Mouse (Mus musculus) telencephalon, adult 2 months (tissue): ENCODE measurements at regions not wholly inside any gene's neighbourhood (a gene's known extent, or its start where the extent isn't known, plus 50 kb on each side); places are given as distances from the start of the nearest gene placed in this dataset.
"Not testable (repeated sequence)": the region's sequence is repeated elsewhere in the genome, so short reads cannot be mapped to it uniquely, and the experiment has no call there.

Source experiments
- DNase-seq: peaks from one replicate; pipeline ENCODE4 v3.0.0-alpha.2; 2011; ENCODE audit warnings: low read depth, low spot score

DNA sequence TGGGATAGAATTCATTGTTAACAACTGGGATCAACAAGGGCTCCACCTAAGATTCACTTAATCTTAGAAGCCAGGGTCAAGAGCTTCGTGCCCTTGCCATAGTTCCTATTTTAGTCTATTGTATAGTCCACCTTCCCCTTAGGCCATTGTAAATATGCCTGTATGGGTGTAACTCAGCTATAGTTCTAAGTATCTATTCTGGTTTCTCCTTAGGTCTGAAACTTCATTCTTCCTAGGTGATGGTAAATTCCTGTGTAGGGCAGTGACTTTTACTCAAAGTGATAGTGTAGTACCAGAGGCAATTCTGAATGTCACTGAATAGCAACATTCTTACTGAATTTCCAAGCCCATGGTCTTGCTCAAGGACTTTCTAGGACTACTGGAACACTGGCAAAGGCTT lies 989.4 kb downstream of the Ankrd7 start:
- not testable (repeated sequence) for DNase-seq

GRCm38 (mm10) chr6:19864101-19864500 lies 998.0 kb downstream of the Ankrd7 start:
- DNase-seq: no peak

- no peak for DNase-seq
Observed at GRCm38 (mm10) chr6:19869697-19870096, 1003.6 kb downstream of the Ankrd7 start.

DNA sequence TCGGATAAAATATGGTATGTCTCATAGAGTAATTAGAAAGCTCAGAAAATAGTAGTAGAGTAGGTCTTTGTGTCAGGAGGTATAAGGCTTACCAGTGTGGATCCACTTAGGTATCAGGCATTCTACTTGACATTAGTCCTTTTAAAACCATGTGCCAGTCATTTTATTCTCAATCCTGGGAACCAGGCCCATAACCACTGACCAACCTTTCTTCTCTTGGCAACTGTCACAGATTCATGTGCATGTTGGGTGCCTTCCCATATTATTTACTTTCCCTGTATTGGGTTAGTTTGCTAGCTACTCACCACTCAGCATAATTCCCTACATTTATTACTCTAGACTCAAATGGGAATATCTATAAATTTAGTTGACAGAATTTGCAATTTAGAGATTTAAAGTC lies 1045.1 kb downstream of the Ankrd7 start:
- no peak for DNase-seq

DNA sequence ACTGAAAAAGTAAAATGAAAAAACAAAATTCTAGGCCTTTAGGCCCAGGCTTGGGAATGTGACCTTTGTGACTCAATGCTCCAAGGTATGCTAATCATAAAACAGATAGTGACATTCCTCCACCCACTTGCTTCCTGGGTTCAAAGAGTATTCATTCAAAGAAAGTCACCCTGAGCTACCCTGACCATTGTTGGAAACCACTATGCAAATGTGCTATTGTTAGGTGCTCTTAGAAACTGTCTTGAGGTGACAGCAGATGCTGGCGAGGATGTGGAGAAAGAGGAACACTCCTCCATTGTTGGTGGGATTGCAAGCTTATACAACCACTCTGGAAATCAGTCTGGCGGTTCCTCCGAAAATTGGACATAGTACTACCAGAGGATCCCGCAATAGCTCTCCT lies 1075.7 kb downstream of the Ankrd7 start:
- not testable (repeated sequence) for DNase-seq

- DNase-seq: no peak
Observed at GRCm38 (mm10) chr6:19944334-19944733, 1078.2 kb downstream of the Ankrd7 start.

- no peak for DNase-seq
Observed at GRCm38 (mm10) chr6:19945693-19946092, 1079.6 kb downstream of the Ankrd7 start.

- DNase-seq: no peak
Observed at GRCm38 (mm10) chr6:19975898-19976297, 1109.8 kb downstream of the Ankrd7 start.

- DNase-seq: no peak
Observed at GRCm38 (mm10) chr6:19991829-19992228, 1125.7 kb downstream of the Ankrd7 start.

DNA sequence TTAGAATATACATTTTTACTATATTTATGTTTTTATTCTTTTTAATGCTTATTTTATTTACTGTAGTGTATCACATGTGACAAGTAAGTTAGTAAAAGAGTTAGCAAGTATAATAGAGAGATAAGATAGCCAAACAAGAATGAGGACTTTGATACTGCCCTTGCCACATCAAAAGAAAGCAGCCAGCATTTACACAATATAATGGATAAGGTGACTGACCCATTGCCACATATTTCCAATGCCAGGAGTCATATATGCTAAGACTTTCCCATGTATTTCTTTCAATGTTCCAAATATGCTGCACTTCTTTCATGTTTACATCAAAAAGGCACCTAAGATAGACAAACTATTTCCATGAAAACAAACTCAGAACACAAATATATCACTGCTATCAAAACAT lies 1162.3 kb downstream of the Ankrd7 start:
- DNase-seq: no peak

GRCm38 (mm10) chr6:20037769-20038168 lies 1171.7 kb downstream of the Ankrd7 start:
- peak; percentile 73 for DNase-seq

GRCm38 (mm10) chr6:20078666-20079065 lies 1136.6 kb upstream of the Kcnd2 start:
- DNase-seq: no peak

DNA sequence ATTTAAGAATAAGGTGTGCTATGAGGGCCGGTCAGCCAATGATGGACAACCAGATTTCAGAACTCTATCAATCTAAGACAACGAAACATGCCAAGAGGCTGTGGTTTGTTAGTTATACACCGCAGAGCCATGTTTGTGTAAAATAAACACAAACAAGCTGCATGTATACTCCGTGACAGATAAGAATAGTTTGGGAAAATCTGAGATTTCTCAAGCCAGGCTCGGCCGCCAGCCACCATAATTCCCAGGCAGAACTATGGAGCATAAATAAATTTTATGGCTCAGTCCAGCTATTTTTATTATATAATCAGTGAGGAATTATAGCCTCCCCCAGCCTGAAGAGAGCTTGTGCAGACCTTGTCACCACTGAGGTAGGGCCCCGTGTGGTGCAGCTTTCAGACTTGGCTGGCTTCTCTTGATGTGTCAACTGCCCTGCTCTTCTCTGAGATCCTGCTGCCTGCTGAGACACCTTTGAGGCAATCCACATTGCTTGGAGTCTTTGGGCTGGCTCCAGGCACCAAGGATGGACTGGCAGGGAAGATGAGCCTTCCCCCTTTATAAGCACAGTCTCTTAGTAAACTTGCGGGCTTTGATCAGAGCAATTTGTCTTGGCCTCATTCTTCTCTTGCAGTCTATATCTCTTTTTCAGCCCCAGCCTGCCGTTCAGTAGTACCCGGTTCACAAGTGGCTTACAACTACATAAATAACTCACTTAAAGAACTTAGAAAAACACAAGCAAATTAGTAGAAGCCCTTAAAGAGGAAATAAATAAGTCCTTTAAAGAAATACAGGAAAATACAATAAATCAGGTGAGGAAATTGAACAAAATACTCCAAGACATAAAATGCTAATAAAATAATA lies 1123.0 kb upstream of the Kcnd2 start:
- DNase-seq: no peak

GRCm38 (mm10) chr6:20133991-20134390 lies 1081.3 kb upstream of the Kcnd2 start:
- DNase-seq: not testable (repeated sequence)

DNA sequence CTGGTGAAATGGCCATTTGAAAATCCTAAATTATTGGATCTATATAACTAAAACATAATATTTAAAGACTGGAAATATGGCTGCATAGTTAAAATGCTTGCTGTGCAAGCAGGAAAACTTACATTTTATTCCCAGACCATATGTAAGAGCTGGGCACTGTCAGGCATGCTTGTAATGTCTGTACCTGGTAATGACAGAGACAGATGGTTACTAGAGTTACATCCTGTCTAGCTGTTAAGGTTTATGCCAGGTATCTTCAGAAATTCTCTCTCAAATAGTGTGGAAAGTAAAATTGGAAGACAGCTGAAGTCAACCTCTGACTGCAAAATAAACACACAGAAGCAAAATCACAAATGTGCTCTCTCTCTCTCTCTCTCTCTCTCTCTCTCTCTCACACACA lies 1077.8 kb upstream of the Kcnd2 start:
- no peak for DNase-seq
